Mouse (Mus musculus) liver, embryonic 12.5 days (tissue): Measurements from ENCODE around the gene Rho. TPM values are rescaled to one million over a fixed set of nuclear protein-coding genes. Genes with fewer than 3 reads are reported as not detected.
A peak's percentile ranks its signal among the peaks of the same experiment; 100 is the strongest.

Experiments used
- ATAC-seq: fragments of 200-750 bp; cut with Nextera tagmentation; 2 replicates; pipeline ENCODE4 v1.8.0; 2017; ENCODE audit warnings: moderate number of reproducible peaks, mild to moderate bottlenecking, moderate library complexity
- H3K27ac ChIP-seq: fragments of 300-500 bp; sonication (generic); 2 replicates; pipeline ENCODE4 v1.5.1; 2016; ENCODE audit warnings: mild to moderate bottlenecking
- H3K27me3 ChIP-seq: fragments of 300-500 bp; sonication (generic); replicated peaks from 2 replicates; pipeline ENCODE4 v1.6.1; 2016; ENCODE audit warnings: mild to moderate bottlenecking, moderate library complexity
- H3K36me3 ChIP-seq: fragments of 300-500 bp; sonication (generic); 2 replicates; pipeline ENCODE4 v1.6.1; 2016; ENCODE audit warnings: mild to moderate bottlenecking, moderate library complexity
- H3K4me1 ChIP-seq: fragments of 300-500 bp; sonication (generic); 2 replicates; pipeline ENCODE4 v1.6.1; 2016
- H3K4me2 ChIP-seq: fragments of 300-500 bp; sonication (generic); 2 replicates; pipeline ENCODE4 v1.6.1; 2016; ENCODE audit warnings: mild to moderate bottlenecking, moderate library complexity
- H3K4me3 ChIP-seq: fragments of 300-500 bp; sonication (generic); 2 replicates; pipeline ENCODE4 v1.5.1; 2016; ENCODE audit warnings: mild to moderate bottlenecking, moderate library complexity
- H3K9ac ChIP-seq: fragments of 300-500 bp; sonication (generic); 2 replicates; pipeline ENCODE4 v1.6.1; 2016; ENCODE audit warnings: mild to moderate bottlenecking, moderate library complexity
- H3K9me3 ChIP-seq: fragments of 300-500 bp; sonication (generic); replicated peaks from 2 replicates; pipeline ENCODE4 v1.6.1; 2016; ENCODE audit warnings: mild to moderate bottlenecking, moderate library complexity
- WGBS: fragments of 180-500 bp; shearing (Covaris S2); methylation state at CpG from one replicate; pipeline ENCODE4 v1.1.7; 2016; ENCODE audit not compliant: insufficient replicate concordance; 5-methylcytosine and 5-hydroxymethylcytosine counted together
- polyA plus RNA-seq: library from polyadenylated mRNA; unstranded; fragments of >200 nt; fragmentation: Nextera tagmentation; extraction: Ambion mirVana; gene quantifications from 2 replicates; pipeline ENCODE4 v1.2.1, GENCODE M21; 2016

Gene Rho
- polyA plus RNA-seq, result not detected in 2 replicates

GRCm38 (mm10) chr6:115931639-115932038, at the start of gene Rho:
Gene Rho (plus strand): TSS chr6:115931748.
- H3K9me3 ChIP-seq, result no peaks in the 10 kb centered on the region
- H3K36me3 ChIP-seq, result no peaks in the 10 kb centered on the region
- H3K27ac ChIP-seq, result no peak within 1 kb of the TSS
- no peaks in the 10 kb centered on the region for H3K27me3 ChIP-seq
- H3K4me2 ChIP-seq, result no peak within 1 kb of the TSS
- H3K4me3 ChIP-seq, result no peak within 1 kb of the TSS
- WGBS, result 82% methylated on average over 14 of the region's 14 CpGs
- H3K4me1 ChIP-seq, result no peaks in the 10 kb centered on the region
- ATAC-seq, result no peak
- H3K9ac ChIP-seq, result no peak within 1 kb of the TSS

DNA sequence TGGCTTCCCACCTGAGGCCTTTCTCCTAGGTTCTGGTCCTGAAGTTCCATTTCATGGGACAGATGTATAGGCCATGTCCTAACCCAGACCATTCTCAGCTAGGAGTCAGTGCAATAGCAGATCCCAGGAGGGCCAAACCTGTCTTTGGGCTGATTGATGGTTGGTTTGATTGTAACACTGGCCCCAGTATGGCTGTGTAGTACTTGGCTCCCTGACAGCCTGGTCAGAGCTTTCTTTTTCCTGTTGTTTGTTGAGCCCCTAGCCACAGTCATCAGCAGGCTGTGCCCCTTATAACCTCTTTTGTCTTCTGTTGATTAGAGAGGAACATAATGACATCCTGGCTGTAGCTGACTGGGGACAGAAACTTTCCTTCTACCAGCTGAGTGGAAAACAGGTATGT, 47.5 kb upstream of the Rho start:
- peaks cover 12% of the 10 kb centered on the region; the same call in 1 of the 2 replicates for H3K4me1 ChIP-seq
- no peaks in the 10 kb centered on the region for H3K27me3 ChIP-seq
- H3K36me3 ChIP-seq, result peaks cover 5% of the 10 kb centered on the region
- no peak for ATAC-seq
- H3K27ac ChIP-seq, result no peak overlapping the region
- no peaks in the 10 kb centered on the region for H3K9me3 ChIP-seq
- H3K9ac ChIP-seq, result no peak overlapping the region
- no peak overlapping the region for H3K4me3 ChIP-seq
- H3K4me2 ChIP-seq, result no peak overlapping the region

- H3K36me3 ChIP-seq, result peaks cover 5% of the 10 kb centered on the region
Observed at GRCm38 (mm10) chr6:115886894-115887293, 44.7 kb upstream of the Rho start.

GRCm38 (mm10) chr6:115888296-115888695, 43.3 kb upstream of the Rho start:
- Histone ChIP-seq H3K9ac (no peak overlapping the region), H3K4me2 (no peak overlapping the region), H3K27me3 (no peaks in the 10 kb centered on the region), H3K4me1 (peaks cover 8% of the 10 kb centered on the region; the same call in 1 of the 2 replicates), H3K9me3 (no peaks in the 10 kb centered on the region), H3K27ac (no peak overlapping the region), H3K36me3 (peaks cover 5% of the 10 kb centered on the region), H3K4me3 (no peak overlapping the region)
- no peak for ATAC-seq
- 80% methylated on average over 3 of the region's 3 CpGs for WGBS

More at GRCm38 (mm10) chr6:115886894-115887293, 44.7 kb upstream of the Rho start:
- ATAC-seq, result 0 out of 2 replicates have a peak, but pooled peaks have one; percentile 51
- H3K4me1 ChIP-seq, result peaks cover 12% of the 10 kb centered on the region; the same call in 1 of the 2 replicates
- H3K9me3 ChIP-seq, result no peaks in the 10 kb centered on the region
- 24% methylated on average over 4 of the region's 4 CpGs for WGBS
- H3K9ac ChIP-seq, result no peak overlapping the region
- no peak overlapping the region for H3K4me3 ChIP-seq
- no peak overlapping the region for H3K4me2 ChIP-seq
- no peak overlapping the region for H3K27ac ChIP-seq
- no peaks in the 10 kb centered on the region for H3K27me3 ChIP-seq

- Histone ChIP-seq H3K4me2 (no peak overlapping the region), H3K36me3 (peaks cover 5% of the 10 kb centered on the region), H3K4me3 (no peak overlapping the region), H3K4me1 (peaks cover 8% of the 10 kb centered on the region; the same call in 1 of the 2 replicates), H3K9ac (no peak overlapping the region), H3K9me3 (no peaks in the 10 kb centered on the region), H3K27me3 (no peaks in the 10 kb centered on the region), H3K27ac (no peak overlapping the region)
- 76% methylated on average over 8 of the region's 8 CpGs for WGBS
- ATAC-seq, result no peak
Observed at GRCm38 (mm10) chr6:115890601-115891000, 40.9 kb upstream of the Rho start.

DNA sequence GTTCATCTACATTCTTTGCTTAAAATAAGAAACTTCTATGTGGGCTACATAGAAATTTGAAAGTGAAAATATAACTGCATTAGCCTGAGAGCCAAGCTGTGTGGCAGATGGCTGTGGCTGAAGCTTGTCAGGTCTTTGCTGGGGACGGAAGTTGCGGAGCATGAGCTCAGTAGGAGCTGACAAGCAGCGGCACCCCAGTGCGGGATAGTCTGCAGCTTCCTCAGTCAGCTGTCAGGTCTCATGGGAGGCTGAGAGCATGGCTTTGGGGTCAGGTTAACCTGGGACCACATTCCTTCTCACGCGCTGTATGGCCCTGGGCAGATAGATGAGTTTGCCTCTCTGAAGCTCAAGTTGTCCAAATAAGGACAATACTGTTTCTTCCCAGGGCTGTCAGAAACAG, 40.5 kb upstream of the Rho start:
- H3K27ac ChIP-seq, result no peak overlapping the region
- H3K9me3 ChIP-seq, result no peaks in the 10 kb centered on the region
- H3K27me3 ChIP-seq, result no peaks in the 10 kb centered on the region
- peaks cover 5% of the 10 kb centered on the region for H3K36me3 ChIP-seq
- peaks cover 8% of the 10 kb centered on the region; the same call in 1 of the 2 replicates for H3K4me1 ChIP-seq
- no peak overlapping the region for H3K4me2 ChIP-seq
- 64% methylated on average over 6 of the region's 6 CpGs for WGBS
- no peak overlapping the region for H3K9ac ChIP-seq
- no peak overlapping the region for H3K4me3 ChIP-seq
- no peak for ATAC-seq

DNA sequence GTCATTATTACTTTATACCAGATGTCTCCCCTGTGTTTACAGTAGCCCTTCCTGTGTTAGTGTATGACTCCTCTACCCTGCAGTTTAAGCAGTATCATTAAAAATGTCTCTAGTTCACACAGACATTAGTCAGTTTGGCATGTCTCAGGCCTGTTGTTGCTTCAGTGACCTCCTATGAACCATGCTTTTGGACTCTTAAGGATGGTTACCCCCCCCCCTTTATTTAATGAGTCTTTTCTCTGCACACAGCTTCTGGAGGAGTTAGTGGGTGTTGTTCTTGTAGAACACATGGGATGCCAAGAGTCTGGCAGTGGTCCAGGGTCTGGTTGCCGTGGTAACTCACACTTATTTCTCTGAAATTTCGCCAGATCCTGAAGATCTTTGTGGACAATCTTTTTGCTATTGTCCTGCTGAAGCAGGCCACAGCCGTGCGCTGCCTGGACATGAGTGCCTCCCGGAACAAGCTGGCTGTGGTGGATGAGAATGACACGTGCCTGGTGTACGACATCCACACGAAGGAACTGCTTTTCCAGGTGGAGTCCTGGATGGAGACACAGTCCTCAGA, 40.0 kb upstream of the Rho start:
- Histone ChIP-seq H3K9me3 (no peaks in the 10 kb centered on the region), H3K36me3 (peaks cover 5% of the 10 kb centered on the region), H3K27me3 (no peaks in the 10 kb centered on the region), H3K9ac (no peak overlapping the region), H3K27ac (no peak overlapping the region), H3K4me1 (peaks cover 6% of the 10 kb centered on the region; the same call in 1 of the 2 replicates), H3K4me3 (no peak overlapping the region), H3K4me2 (no peak overlapping the region)
- WGBS, result 74% methylated on average over 8 of the region's 8 CpGs
- ATAC-seq, result no peak

GRCm38 (mm10) chr6:115892363-115892762, 39.2 kb upstream of the Rho start:
- ATAC-seq, result no peak
- H3K27ac ChIP-seq, result no peak overlapping the region
- WGBS, result 54% methylated on average over 3 of the region's 3 CpGs
- no peaks in the 10 kb centered on the region for H3K27me3 ChIP-seq
- H3K4me3 ChIP-seq, result no peak overlapping the region
- no peak overlapping the region for H3K4me2 ChIP-seq
- H3K9me3 ChIP-seq, result no peaks in the 10 kb centered on the region
- no peaks in the 10 kb centered on the region for H3K4me1 ChIP-seq
- H3K36me3 ChIP-seq, result peaks cover 5% of the 10 kb centered on the region
- no peak overlapping the region for H3K9ac ChIP-seq

DNA sequence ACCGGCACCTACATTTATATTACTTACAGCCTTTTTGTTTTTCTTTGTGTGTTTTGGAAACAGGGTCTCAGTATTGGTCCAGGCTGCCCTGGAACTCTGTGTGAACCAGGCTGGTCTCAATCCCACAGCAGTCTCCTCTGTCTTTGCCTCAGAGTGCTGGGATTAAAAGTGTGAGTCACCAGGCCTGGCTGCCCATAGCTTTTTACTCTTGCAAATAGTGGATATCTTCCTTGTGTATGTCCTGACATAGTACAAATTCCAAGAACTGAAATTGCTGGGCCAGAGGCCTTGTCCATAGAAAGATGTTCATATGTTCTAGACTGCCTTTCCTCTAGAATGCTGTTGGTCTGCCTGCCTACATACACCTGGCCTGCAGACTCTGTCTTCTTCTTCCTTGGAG, 35.2 kb upstream of the Rho start:
- Histone ChIP-seq H3K4me3 (no peak overlapping the region), H3K4me2 (no peak overlapping the region), H3K36me3 (no peaks in the 10 kb centered on the region), H3K9me3 (no peaks in the 10 kb centered on the region), H3K4me1 (no peaks in the 10 kb centered on the region), H3K9ac (no peak overlapping the region), H3K27me3 (no peaks in the 10 kb centered on the region), H3K27ac (no peak overlapping the region)
- WGBS, result 77% methylated on average over 1 of the region's 1 CpGs
- ATAC-seq, result no peak

DNA sequence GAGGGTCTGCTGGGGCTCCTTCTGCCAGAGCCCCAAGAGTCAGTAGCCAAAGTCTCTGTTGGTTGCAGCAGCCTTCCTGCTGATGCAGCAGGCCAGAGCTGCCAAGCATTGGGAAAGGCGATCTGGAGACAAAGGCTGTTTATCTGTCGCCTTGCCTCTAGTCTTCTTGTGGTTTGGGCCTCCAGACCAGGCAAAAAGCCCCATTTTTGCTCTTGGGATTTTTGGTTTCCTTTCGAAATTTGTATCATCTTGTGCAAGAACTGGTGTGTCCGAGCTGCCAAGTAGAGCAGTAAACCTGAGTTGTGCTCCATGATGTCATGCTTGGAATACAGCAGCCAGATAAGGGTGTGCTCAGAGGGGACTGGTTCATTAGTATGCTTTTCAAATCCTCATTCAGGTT, 34.4 kb upstream of the Rho start:
- no peaks in the 10 kb centered on the region for H3K27me3 ChIP-seq
- H3K4me3 ChIP-seq, result no peak overlapping the region
- H3K4me2 ChIP-seq, result no peak overlapping the region
- no peaks in the 10 kb centered on the region for H3K9me3 ChIP-seq
- 34% methylated on average over 4 of the region's 4 CpGs for WGBS
- no peaks in the 10 kb centered on the region for H3K4me1 ChIP-seq
- H3K36me3 ChIP-seq, result no peaks in the 10 kb centered on the region
- no peak for ATAC-seq
- no peak overlapping the region for H3K27ac ChIP-seq
- no peak overlapping the region for H3K9ac ChIP-seq

DNA sequence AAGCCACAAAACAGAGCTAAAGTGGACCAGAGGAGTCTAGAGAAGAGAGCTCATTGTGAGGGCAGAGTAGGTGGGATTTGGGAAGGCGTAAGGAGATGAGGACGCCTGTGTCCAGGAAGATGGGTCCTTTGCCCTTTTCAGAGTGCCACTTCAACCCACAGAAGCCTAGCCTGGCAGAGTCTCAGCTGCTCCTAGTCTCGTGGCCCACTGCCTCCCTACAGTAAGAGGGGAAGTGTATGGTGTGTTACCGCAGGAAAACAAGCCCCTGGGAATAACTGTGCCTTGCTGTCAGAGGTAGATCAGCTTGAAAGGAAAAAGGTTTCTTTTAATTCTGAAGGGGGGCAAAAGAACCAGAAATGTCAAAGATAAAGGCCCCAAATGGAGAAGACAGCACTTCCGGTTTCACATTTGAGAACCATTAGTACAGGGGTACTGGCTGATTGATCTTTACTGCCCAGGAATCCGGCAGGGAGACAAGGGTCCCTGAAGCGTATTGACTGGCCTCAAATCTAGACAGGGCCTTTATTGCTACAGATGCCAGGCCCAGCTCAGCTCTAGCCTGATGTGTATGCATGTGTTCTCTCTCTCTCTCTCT, 33.5 kb upstream of the Rho start:
- Histone ChIP-seq H3K36me3 (no peaks in the 10 kb centered on the region), H3K4me3 (no peak overlapping the region), H3K4me1 (no peaks in the 10 kb centered on the region), H3K27me3 (no peaks in the 10 kb centered on the region), H3K4me2 (no peak overlapping the region), H3K9me3 (no peaks in the 10 kb centered on the region), H3K27ac (no peak overlapping the region), H3K9ac (no peak overlapping the region)
- WGBS, result 65% methylated on average over 7 of the region's 7 CpGs
- no peak for ATAC-seq

DNA sequence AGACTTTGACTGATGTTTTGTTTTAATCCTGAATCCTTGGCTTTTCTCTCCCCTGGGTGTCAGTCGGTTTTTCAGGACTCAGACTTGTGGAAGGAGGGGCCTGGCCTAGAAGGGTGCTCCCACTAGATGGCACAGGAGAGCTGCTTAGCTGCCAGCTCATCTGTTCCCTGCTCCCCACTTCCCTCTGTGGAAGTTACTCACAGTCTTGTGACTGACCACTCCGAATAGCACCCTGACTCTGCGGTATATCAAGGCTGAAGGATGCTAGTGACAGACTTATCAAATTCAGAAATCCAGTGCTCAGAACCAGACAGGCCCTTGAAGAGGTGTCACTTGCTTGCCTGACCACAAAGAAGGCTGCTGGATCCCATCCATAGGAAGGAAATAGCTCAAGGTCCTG, 30.5 kb upstream of the Rho start:
- WGBS, result 7% methylated on average over 3 of the region's 3 CpGs
- H3K9me3 ChIP-seq, result no peaks in the 10 kb centered on the region
- H3K27ac ChIP-seq, result no peak overlapping the region
- H3K4me2 ChIP-seq, result no peak overlapping the region
- H3K4me1 ChIP-seq, result peaks cover 4% of the 10 kb centered on the region; the same call in 1 of the 2 replicates
- no peaks in the 10 kb centered on the region for H3K36me3 ChIP-seq
- ATAC-seq, result no peak
- no peaks in the 10 kb centered on the region for H3K27me3 ChIP-seq
- H3K9ac ChIP-seq, result no peak overlapping the region
- H3K4me3 ChIP-seq, result no peak overlapping the region
